Mouse (Mus musculus) olfactory bulb, adult 2 months (tissue): ENCODE data around the gene Chp2. TPM values are rescaled to one million over a fixed set of nuclear protein-coding genes. Genes with fewer than 3 reads are reported as not detected.

Source experiments
- H3K27ac ChIP-seq: fragments of 200-500 bp; 2 replicates; pipeline ENCODE4 v1.5.1; 2012; ENCODE audit warnings: low read depth, low read length; ENCODE audit not compliant: insufficient read depth
- H3K4me1 ChIP-seq: fragments of 200-500 bp; 2 replicates; pipeline ENCODE4 v1.6.1; 2012; ENCODE audit warnings: low read length; ENCODE audit not compliant: control insufficient read depth, insufficient read depth
- H3K4me3 ChIP-seq: fragments of 200-500 bp; 2 replicates; pipeline ENCODE4 v1.5.1; 2012; ENCODE audit warnings: mild to moderate bottlenecking, low read depth, low read length, moderate library complexity; ENCODE audit not compliant: insufficient read depth
- CTCF ChIP-seq: fragments of 200-500 bp; IDR thresholded peaks from 2 replicates; pipeline ENCODE4 v1.5.1; 2012; ENCODE audit warnings: low read depth, mild to moderate bottlenecking, low read length, moderate library complexity; ENCODE audit not compliant: insufficient read depth
- POLR2A ChIP-seq: fragments of 200-500 bp; IDR thresholded peaks from 2 replicates; pipeline ENCODE4 v1.6.1; 2012; ENCODE audit warnings: mild to moderate bottlenecking, low read depth, low read length, moderate library complexity; ENCODE audit not compliant: insufficient read depth
- WGBS: fragments of 180-500 bp; shearing (Covaris S2); methylation state at CpG from one replicate; pipeline ENCODE4 v1.1.7; 2018; 5-methylcytosine and 5-hydroxymethylcytosine counted together
- polyA plus RNA-seq: library from polyadenylated mRNA; stranded (reverse); fragments of >200 nt; gene quantifications from 2 replicates; pipeline ENCODE4 v1.2.4, GENCODE M21; 2012; ENCODE audit warnings: low replicate concordance; ENCODE audit not compliant: missing spikeins, insufficient read depth, insufficient read length

The Chp2 gene
- polyA plus RNA-seq, 1 experiment = not detected

- TF ChIP-seq POLR2A = no peak
- no peak for TF ChIP-seq CTCF
- 37% methylated on average over 4 of the region's 4 CpGs for WGBS
- no peaks in the 10 kb centered on the region for H3K4me1 ChIP-seq
- no peak overlapping the region for H3K4me3 ChIP-seq
- no peak overlapping the region for H3K27ac ChIP-seq
Measured at GRCm38 (mm10) chr7:122197306-122197705, 22.0 kb upstream of the Chp2 start.

GRCm38 (mm10) chr7:122199296-122199695 is 20.0 kb upstream of the Chp2 start:
- TF ChIP-seq POLR2A (no peak), CTCF (no peak)
- no peak overlapping the region for H3K27ac ChIP-seq
- no peaks in the 10 kb centered on the region for H3K4me1 ChIP-seq
- H3K4me3 ChIP-seq = no peak overlapping the region
- WGBS = 26% methylated on average over 5 of the region's 5 CpGs

- H3K4me3 ChIP-seq = no peak overlapping the region
- H3K27ac ChIP-seq = no peak overlapping the region
- no peak for TF ChIP-seq CTCF
- TF ChIP-seq POLR2A = no peak
- no peaks in the 10 kb centered on the region for H3K4me1 ChIP-seq
- 40% methylated on average over 2 of the region's 2 CpGs for WGBS
Measured at GRCm38 (mm10) chr7:122203936-122204335, 15.4 kb upstream of the Chp2 start.

DNA sequence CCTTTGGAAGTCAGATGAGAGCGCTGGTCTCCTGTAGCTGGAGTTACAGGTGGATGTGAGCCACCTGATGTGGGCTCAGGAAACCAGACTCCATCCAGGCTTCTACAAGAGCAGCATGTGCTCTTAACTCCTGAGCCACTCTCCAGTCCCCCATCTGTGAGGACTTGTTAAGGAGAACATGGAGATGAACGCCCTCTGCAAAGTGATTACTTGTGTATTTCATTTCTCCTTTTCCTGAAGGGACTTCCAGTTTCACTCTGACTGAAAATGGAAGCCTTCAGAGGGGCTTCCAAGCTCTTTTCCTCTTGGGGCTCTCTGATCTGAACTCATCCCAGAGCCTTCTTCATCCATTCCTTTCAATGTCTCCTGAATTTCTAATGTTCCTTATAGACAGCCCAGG is 13.2 kb upstream of the Chp2 start:
- TF ChIP-seq CTCF (no peak), POLR2A (no peak)
- Histone ChIP-seq H3K27ac (no peak overlapping the region), H3K4me1 (no peaks in the 10 kb centered on the region), H3K4me3 (no peak overlapping the region)
- WGBS = 93% methylated on average over 2 of the region's 2 CpGs

DNA sequence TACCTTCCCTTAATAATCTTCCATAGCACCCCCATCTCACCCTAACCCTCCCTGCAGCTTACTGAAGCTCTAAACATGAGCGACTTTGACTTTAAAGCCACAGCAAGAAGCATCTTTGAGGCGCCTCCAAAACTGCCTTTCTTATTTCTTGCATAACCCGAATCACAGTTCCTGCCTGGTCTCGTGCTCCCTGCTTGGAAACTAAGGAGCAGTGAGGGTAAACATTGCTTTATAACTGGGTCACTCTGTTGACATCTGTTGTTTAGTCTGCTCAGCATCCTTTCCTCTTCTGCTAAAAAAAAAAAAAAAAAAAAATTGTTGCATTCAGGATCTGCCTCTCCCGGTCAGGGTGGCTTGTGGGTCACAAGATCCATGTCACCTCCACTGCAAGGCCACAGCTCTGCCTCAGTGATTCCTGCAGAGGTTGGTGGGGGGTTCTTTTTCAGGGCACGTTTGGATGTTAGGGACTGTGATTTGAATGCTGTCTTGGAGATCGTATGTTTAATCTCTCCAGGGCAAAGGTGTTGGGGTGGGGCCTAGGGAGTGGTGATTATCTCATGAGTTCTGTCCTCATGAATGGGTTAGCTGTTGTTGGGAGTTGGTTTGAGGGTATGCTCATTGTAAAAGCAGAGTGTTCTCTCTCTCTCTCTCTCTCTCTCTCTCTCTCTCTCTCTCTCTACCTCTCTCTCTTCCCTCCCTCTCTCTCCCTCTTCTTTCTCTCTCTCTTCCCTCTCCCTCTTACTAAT is 10.8 kb upstream of the Chp2 start:
- no peak for TF ChIP-seq POLR2A
- no peak for TF ChIP-seq CTCF
- Histone ChIP-seq H3K27ac (no peak overlapping the region), H3K4me3 (no peak overlapping the region)

DNA sequence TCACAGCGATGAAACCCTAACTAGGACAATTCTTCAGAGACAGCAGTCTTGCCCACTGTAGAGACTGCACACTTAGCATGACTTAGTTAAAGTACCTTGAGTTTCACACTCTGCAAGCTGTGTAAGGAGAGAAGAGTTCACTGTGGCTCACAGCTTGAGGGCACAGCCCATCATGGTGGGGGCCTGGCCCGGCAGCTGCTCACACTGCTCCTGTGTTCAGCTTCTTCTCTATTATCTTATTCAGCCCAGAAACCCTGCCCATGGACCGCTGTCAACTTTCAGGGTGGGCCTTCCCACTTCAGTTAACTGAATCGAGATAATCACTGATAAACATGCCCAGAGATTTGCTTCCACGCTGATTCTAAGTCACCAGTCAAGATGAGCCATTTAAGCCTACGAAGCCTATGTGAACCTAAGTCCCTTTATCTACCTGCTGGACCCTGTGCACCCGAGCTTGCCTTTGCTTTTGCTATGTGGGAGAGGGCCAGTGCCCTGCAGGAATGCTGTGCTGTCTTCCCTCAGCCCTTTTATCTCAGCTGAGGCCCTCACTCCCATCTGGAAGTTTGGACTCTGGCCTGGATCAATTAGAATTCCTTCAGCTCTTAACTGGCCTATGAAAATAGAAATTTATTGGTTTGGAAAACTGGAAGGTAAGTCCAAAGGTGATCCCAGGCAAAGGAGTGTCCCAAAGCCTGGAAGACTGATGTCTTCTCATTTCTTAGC is 6.9 kb downstream of the Chp2 start:
- H3K27ac ChIP-seq = no peak overlapping the region
- TF ChIP-seq POLR2A = no peak
- TF ChIP-seq CTCF = no peak
- 78% methylated on average over 7 of the region's 7 CpGs for WGBS
- H3K4me3 ChIP-seq = no peak overlapping the region
- H3K4me1 ChIP-seq = no peaks in the 10 kb centered on the region

More for the DNA sequence above, 10.8 kb upstream of the Chp2 start:
- no peaks in the 10 kb centered on the region for H3K4me1 ChIP-seq
- 43% methylated on average over 7 of the region's 7 CpGs for WGBS

DNA sequence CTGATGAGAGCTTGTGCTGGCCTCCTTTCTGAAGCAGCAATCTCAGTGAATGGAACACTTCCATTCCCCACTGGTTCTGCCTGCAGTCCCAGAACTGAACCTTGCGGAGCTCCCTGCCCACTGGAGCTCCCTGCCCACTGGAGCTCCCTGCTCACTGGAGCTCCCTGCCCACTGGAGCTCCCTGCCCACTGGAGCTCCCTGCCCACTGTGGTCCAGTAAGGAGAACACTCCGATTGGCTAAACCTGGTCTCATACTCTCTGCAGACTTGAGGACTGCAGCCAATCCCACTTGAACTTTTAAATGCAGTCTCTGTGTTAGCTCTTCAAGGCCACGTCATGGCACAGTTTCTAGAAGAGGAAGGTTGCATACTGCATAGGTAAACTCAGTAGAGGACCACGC is 7.4 kb downstream of the Chp2 start:
- WGBS = 92% methylated on average over 4 of the region's 4 CpGs
- no peaks in the 10 kb centered on the region for H3K4me1 ChIP-seq
- no peak overlapping the region for H3K4me3 ChIP-seq
- no peak for TF ChIP-seq POLR2A
- TF ChIP-seq CTCF = no peak
- H3K27ac ChIP-seq = no peak overlapping the region

DNA sequence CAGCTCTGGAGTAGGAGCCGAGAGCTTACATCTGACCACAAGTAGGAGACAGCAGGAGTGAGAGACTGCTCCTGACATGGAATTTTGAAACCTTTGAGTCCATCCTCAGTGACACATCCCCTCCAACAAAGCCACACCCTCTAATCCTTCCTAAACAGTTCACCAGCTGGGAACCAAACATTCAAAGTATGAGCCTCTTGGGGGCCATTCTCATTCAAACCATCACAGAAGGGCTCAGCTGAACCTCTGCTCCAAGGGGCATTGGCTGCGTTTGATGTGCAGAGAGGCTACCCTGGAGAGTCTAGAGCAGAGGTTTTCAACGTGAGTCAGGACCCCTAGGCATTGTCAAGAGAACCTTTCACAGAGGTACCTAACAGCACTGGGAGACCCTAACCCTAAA is 10.0 kb downstream of the Chp2 start:
- Histone ChIP-seq H3K27ac (no peak overlapping the region), H3K4me1 (no peaks in the 10 kb centered on the region), H3K4me3 (no peak overlapping the region)
- TF ChIP-seq POLR2A = no peak
- WGBS = 59% methylated on average over 3 of the region's 3 CpGs

DNA sequence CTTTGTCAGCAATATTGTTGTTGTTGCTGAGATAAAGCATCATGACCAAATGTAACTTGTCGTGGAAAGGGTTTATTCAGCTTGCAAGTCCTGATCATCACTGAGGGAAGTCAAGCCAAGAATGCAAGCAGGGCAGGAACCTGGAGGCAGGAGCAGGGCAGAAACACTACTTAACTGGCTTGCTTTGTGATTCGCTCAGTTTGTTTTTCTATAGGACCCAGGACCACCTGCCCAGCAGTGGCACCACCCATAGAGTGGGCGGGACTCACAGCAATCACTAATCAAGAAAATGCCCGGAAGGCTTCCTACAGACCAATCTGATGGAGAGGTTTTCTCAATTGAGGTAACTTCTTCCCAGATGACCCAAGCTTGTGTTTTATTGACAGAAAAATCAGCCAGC is 10.6 kb downstream of the Chp2 start:
- 67% methylated on average over 4 of the region's 4 CpGs for WGBS
- TF ChIP-seq POLR2A (no peak), CTCF (no peak)

More for the DNA sequence above, 10.6 kb downstream of the Chp2 start:
- no peaks in the 10 kb centered on the region for H3K4me1 ChIP-seq
- H3K4me3 ChIP-seq = no peak overlapping the region
- H3K27ac ChIP-seq = no peak overlapping the region
